Mouse (Mus musculus) G1E (cell line): ENCODE results near the gene Smyd2.

Experiments
- GATA1 ChIP-seq: IDR thresholded peaks from 2 replicates; pipeline ENCODE4 v1.6.1; 2012; ENCODE audit warnings: borderline replicate concordance, low read length, inconsistent platforms, mixed read lengths
- POLR2AphosphoS5 ChIP-seq: IDR thresholded peaks from 2 replicates; pipeline ENCODE4 v1.6.1; 2012; ENCODE audit warnings: low read depth, low read length, inconsistent platforms; ENCODE audit not compliant: insufficient replicate concordance

GRCm38 (mm10) chr1:189951861-189952260, 29.7 kb upstream of the Smyd2 start:
- TF ChIP-seq POLR2AphosphoS5 (no peak), GATA1 (no peak)
